Mouse (Mus musculus) hindbrain, postnatal 0 days (tissue): ENCODE measurements around the gene Wdr90. TPM values are rescaled to one million over a fixed set of nuclear protein-coding genes. Genes with fewer than 3 reads are reported as not detected.

Experiments used
- ATAC-seq: fragments of 200-750 bp; cut with Nextera tagmentation; 2 replicates; pipeline ENCODE4 v1.8.0; 2017; ENCODE audit warnings: mild to moderate bottlenecking, moderate TSS enrichment, moderate library complexity
- DNase-seq: peaks from one replicate; pipeline ENCODE4 v3.0.0-alpha.2; 2015; ENCODE audit warnings: low spot score
- H3K27ac ChIP-seq: fragments of 300-500 bp; sonication (generic); 2 replicates; pipeline ENCODE4 v1.5.1; 2014; ENCODE audit warnings: mild to moderate bottlenecking
- H3K27me3 ChIP-seq: fragments of 300-500 bp; sonication (generic); 2 replicates; pipeline ENCODE4 v1.6.1; 2014; ENCODE audit warnings: low read length, mixed read lengths; ENCODE audit not compliant: insufficient read depth
- H3K36me3 ChIP-seq: fragments of 300-500 bp; sonication (generic); 2 replicates; pipeline ENCODE4 v1.6.1; 2014; ENCODE audit warnings: low read length, mixed read lengths; ENCODE audit not compliant: insufficient read depth
- H3K4me1 ChIP-seq: fragments of 300-500 bp; sonication (generic); 2 replicates; pipeline ENCODE4 v1.6.1; 2014; ENCODE audit warnings: antibody characterized with exemption, low read length, mixed read lengths; ENCODE audit not compliant: insufficient read depth
- H3K4me2 ChIP-seq: fragments of 300-500 bp; sonication (generic); 2 replicates; pipeline ENCODE4 v1.6.1; 2014; ENCODE audit warnings: low read depth, mild to moderate bottlenecking, low read length, moderate library complexity, mixed read lengths
- H3K4me3 ChIP-seq: fragments of 300-500 bp; sonication (generic); 2 replicates; pipeline ENCODE4 v1.5.1; 2014; ENCODE audit warnings: low read length
- H3K9ac ChIP-seq: fragments of 300-500 bp; sonication (generic); replicated peaks from 2 replicates; pipeline ENCODE4 v1.6.1; 2014; ENCODE audit warnings: mild to moderate bottlenecking, low read length, moderate library complexity, mixed read lengths
- H3K9me3 ChIP-seq: fragments of 300-500 bp; sonication (generic); 2 replicates; pipeline ENCODE4 v1.6.1; 2016; ENCODE audit warnings: low read length, mixed read lengths
- CTCF ChIP-seq: IDR thresholded peaks from 2 replicates; pipeline ENCODE4 v1.5.1; 2016; ENCODE audit warnings: antibody characterized with exemption, control low read depth, low read depth
- WGBS: fragments of 180-500 bp; shearing (Covaris S2); extraction: QIAGEN DNeasy Blood & Tissue Kit; methylation state at CpG from one replicate; pipeline ENCODE4 v1.1.7; 2014; 5-methylcytosine and 5-hydroxymethylcytosine counted together
- polyA plus RNA-seq: library from polyadenylated mRNA; unstranded; fragments of >200 nt; fragmentation: Nextera tagmentation; extraction: Ambion mirVana; gene quantifications from 2 replicates; pipeline ENCODE4 v1.2.1, GENCODE M21; 2015
- total RNA-seq: library from RNA; depleted of rRNA; stranded (reverse); fragments of >200 nt; gene quantifications from 2 replicates; pipeline ENCODE4 v1.2.3, GENCODE M21; 2014

The Wdr90 gene
- total and polyA plus RNA-seq, 2 experiments from 2014 or later: 13.2 to 75.5 TPM

GRCm38 (mm10) chr17:25842509-25842908 is 18.8 kb downstream of the Wdr90 start:
- no peak for TF ChIP-seq CTCF
- H3K27ac ChIP-seq: no peak overlapping the region
- 74% methylated on average over 3 of the region's 3 CpGs for WGBS
- no peaks in the 10 kb centered on the region for H3K9me3 ChIP-seq
- H3K4me1 ChIP-seq: peaks cover 11% of the 10 kb centered on the region
- H3K36me3 ChIP-seq: peaks cover 37% of the 10 kb centered on the region
- no peak for DNase-seq
- no peak for ATAC-seq
- no peak overlapping the region for H3K4me3 ChIP-seq
- no peak overlapping the region for H3K4me2 ChIP-seq
- H3K27me3 ChIP-seq: no peaks in the 10 kb centered on the region
- no peak overlapping the region for H3K9ac ChIP-seq

- Histone ChIP-seq H3K9ac (no peak within 1 kb of the TSS), H3K9me3 (no peaks in the 10 kb centered on the region), H3K27me3 (no peaks in the 10 kb centered on the region), H3K27ac (no peak within 1 kb of the TSS), H3K4me3 (no peak within 1 kb of the TSS), H3K36me3 (peaks cover 37% of the 10 kb centered on the region), H3K4me2 (no peak within 1 kb of the TSS), H3K4me1 (peaks cover 19% of the 10 kb centered on the region)
- TF ChIP-seq CTCF: no peak
- DNase-seq (no peak), ATAC-seq (no peak)
- 94% methylated on average over 22 of the region's 22 CpGs for WGBS
Observed at GRCm38 (mm10) chr17:25841117-25841880, 20.0 kb downstream of the Wdr90 start, which contains the start of gene Gm20683. Gm20683 (minus strand) TSS chr17:25841763.

- ATAC-seq (no peak), DNase-seq (no peak)
- Histone ChIP-seq H3K4me3 (no peak overlapping the region), H3K9me3 (no peaks in the 10 kb centered on the region), H3K4me2 (no peak overlapping the region), H3K4me1 (peaks cover 27% of the 10 kb centered on the region), H3K27ac (no peak overlapping the region), H3K36me3 (peaks cover 37% of the 10 kb centered on the region), H3K27me3 (no peaks in the 10 kb centered on the region), H3K9ac (no peak overlapping the region)
- no peak for TF ChIP-seq CTCF
- WGBS: 94% methylated on average over 6 of the region's 6 CpGs
Observed at GRCm38 (mm10) chr17:25840519-25840918, 20.8 kb downstream of the Wdr90 start.

DNA sequence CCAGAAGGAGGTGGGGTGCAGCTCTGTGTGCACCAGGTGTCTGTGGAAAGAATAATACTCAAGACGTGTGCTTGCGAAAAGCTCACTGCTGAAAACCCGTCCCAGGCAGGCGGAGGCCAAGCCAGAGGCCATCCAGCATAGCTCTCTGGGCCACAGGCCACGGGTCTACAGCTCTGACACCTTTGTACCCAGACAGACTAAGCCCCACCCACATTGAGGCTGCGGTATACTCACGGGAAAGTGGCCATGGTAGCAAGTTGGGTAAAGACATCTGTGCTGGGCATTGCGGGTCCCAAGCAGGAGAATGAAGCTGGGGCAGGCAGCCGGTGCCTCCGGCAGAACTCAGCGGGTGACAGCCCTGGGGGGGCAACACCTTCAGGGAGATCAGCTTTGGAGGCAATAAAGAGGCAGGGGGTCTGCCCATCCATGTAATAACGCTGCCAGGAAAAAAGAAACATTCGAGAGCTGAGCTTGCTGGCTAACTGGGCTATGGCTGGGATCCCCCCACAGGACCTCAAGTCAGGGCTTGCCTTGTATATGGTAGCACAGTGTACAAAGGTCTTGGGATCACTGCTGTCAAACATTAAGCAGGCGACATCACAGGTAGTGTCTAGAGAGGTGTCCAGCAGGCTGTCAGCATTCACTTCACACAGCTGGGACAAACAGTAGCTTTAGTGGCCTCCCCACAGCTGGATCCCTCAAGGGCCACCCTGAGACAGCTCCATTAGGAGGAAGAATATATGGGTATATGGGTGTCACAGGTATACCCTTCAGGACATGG is 21.7 kb downstream of the Wdr90 start:
- H3K27ac ChIP-seq: no peak overlapping the region
- ATAC-seq (no peak), DNase-seq (no peak)
- no peak overlapping the region for H3K4me3 ChIP-seq
- H3K4me1 ChIP-seq: peaks cover 36% of the 10 kb centered on the region
- H3K9me3 ChIP-seq: no peaks in the 10 kb centered on the region
- H3K36me3 ChIP-seq: peaks cover 37% of the 10 kb centered on the region
- H3K27me3 ChIP-seq: no peaks in the 10 kb centered on the region
- WGBS: 86% methylated on average over 14 of the region's 14 CpGs
- no peak overlapping the region for H3K9ac ChIP-seq
- H3K4me2 ChIP-seq: no peak overlapping the region
- TF ChIP-seq CTCF: no peak

- DNase-seq (no peak), ATAC-seq (no peak)
- no peak overlapping the region for H3K9ac ChIP-seq
- TF ChIP-seq CTCF: no peak
- WGBS: 85% methylated on average over 4 of the region's 4 CpGs
- peaks cover 37% of the 10 kb centered on the region for H3K36me3 ChIP-seq
- no peaks in the 10 kb centered on the region for H3K27me3 ChIP-seq
- H3K9me3 ChIP-seq: no peaks in the 10 kb centered on the region
- no peak overlapping the region for H3K4me2 ChIP-seq
- no peak overlapping the region for H3K4me3 ChIP-seq
- H3K27ac ChIP-seq: no peak overlapping the region
- peaks cover 43% of the 10 kb centered on the region for H3K4me1 ChIP-seq
Observed at GRCm38 (mm10) chr17:25838904-25839303, 22.4 kb downstream of the Wdr90 start.

GRCm38 (mm10) chr17:25837533-25837932 is 23.8 kb downstream of the Wdr90 start:
- 18% methylated on average over 3 of the region's 3 CpGs for WGBS
- DNase-seq: peak; percentile 54
- Histone ChIP-seq H3K27ac (peak overlapping the region; percentile 89), H3K4me3 (no peak overlapping the region), H3K9me3 (no peaks in the 10 kb centered on the region), H3K36me3 (peaks cover 37% of the 10 kb centered on the region), H3K9ac (peak overlapping the region; percentile 72; the same call in 1 of the 2 replicates), H3K4me1 (peaks cover 38% of the 10 kb centered on the region), H3K4me2 (peak overlapping the region; percentile 80), H3K27me3 (no peaks in the 10 kb centered on the region)
- no peak for TF ChIP-seq CTCF
- no peak for ATAC-seq
